Mouse (Mus musculus) retina, embryonic 14.5 days (tissue): ENCODE measurements around the gene Map3k9.

ENCODE experiments used
- DNase-seq: peaks from one replicate; pipeline ENCODE4 v3.0.0-alpha.2; 2015; ENCODE audit warnings: low spot score

Map3k9 gene

GRCm38 (mm10) chr12:81787262-81787661, 6.3 kb upstream of the Map3k9 start:
- DNase-seq = peak; percentile 41

GRCm38 (mm10) chr12:81783301-81783700, 2.3 kb upstream of the Map3k9 start:
- no peak for DNase-seq

- no peak for DNase-seq
These were observed 1.6 kb upstream of the Map3k9 start for GRCm38 (mm10) chr12:81782606-81783005.

GRCm38 (mm10) chr12:81780271-81781093, 493 bp downstream of the Map3k9 start:
- no peak for DNase-seq

- DNase-seq = no peak
These were observed 1.1 kb downstream of the Map3k9 start for GRCm38 (mm10) chr12:81779831-81780230.

GRCm38 (mm10) chr12:81776191-81776590, 4.8 kb downstream of the Map3k9 start:
- DNase-seq = peak; percentile 36

- no peak for DNase-seq
These were observed 5.3 kb downstream of the Map3k9 start for GRCm38 (mm10) chr12:81775641-81776040.

- no peak for DNase-seq
These were observed 6.8 kb downstream of the Map3k9 start for GRCm38 (mm10) chr12:81774186-81774585.

- no peak for DNase-seq
These were observed 11.5 kb downstream of the Map3k9 start for GRCm38 (mm10) chr12:81769458-81769857.

- DNase-seq = no peak
These were observed 15.6 kb downstream of the Map3k9 start for GRCm38 (mm10) chr12:81765386-81765785.

- DNase-seq = no peak
These were observed 16.6 kb downstream of the Map3k9 start for GRCm38 (mm10) chr12:81764370-81764769.

- no peak for DNase-seq
These were observed 26.3 kb downstream of the Map3k9 start for GRCm38 (mm10) chr12:81754651-81755050.

- no peak for DNase-seq
These were observed 29.9 kb downstream of the Map3k9 start for GRCm38 (mm10) chr12:81751116-81751515.

- no peak for DNase-seq
These were observed 32.1 kb downstream of the Map3k9 start for GRCm38 (mm10) chr12:81748918-81749317.

GRCm38 (mm10) chr12:81748021-81748576, 32.9 kb downstream of the Map3k9 start:
- no peak for DNase-seq

GRCm38 (mm10) chr12:81746400-81747024, 34.5 kb downstream of the Map3k9 start:
- DNase-seq = no peak

GRCm38 (mm10) chr12:81735246-81736070, 45.5 kb downstream of the Map3k9 start:
- DNase-seq = no peak

- no peak for DNase-seq
These were observed 54.6 kb downstream of the Map3k9 start for GRCm38 (mm10) chr12:81726246-81726822.

- DNase-seq = no peak
These were observed 56.2 kb downstream of the Map3k9 start for GRCm38 (mm10) chr12:81724776-81725175.

GRCm38 (mm10) chr12:81723375-81723774, 57.6 kb downstream of the Map3k9 start:
- DNase-seq = no peak

- DNase-seq = no peak
These were observed 61.3 kb downstream of the Map3k9 start for GRCm38 (mm10) chr12:81719715-81720114.

- no peak for DNase-seq
These were observed 61.8 kb downstream of the Map3k9 start for GRCm38 (mm10) chr12:81719161-81719560.
